Mouse (Mus musculus): Measurements from ENCODE around the gene Zfp513. TPM values are rescaled to one million over a fixed set of nuclear protein-coding genes. Genes with fewer than 3 reads are reported as not detected.

Zfp513 gene
- total and polyA plus RNA-seq, 2 experiments from 2014 or later = 10.9 to 11.8 TPM

DNA sequence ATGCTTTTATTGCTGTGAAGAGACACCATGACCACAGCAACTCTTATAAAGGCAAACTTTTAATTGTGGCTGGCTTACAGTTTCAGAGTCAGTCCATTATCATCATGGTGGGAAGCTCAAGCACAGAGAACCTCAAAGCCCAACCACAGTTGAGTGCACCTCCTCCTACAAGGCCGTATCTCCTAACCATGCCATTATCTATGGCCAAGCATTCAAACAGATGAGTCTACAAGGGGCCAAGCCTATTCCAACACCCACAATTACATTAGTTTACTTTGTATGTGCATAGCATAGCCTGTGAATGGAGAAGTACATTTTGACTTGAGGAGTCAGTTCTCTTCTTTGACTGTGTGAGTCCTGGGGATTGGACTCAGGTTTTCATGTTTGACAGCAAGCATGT lies 37.2 kb downstream of the Zfp513 start:
- no peak overlapping the region for H3K27ac ChIP-seq (ENCODE audit: low read depth, low read length)
- no peaks in the 10 kb centered on the region for H3K9me3 ChIP-seq (ENCODE audit: low read length)
- 93% methylated on average over 1 of the region's 1 CpGs for WGBS
- H3K4me2 ChIP-seq (ENCODE audit: low read depth) = no peak overlapping the region
- no peaks in the 10 kb centered on the region for H3K27me3 ChIP-seq (ENCODE audit: insufficient read depth, low read length)
- ATAC-seq = no peak
- H3K4me1 ChIP-seq (ENCODE audit: insufficient read depth) = no peaks in the 10 kb centered on the region
- TF ChIP-seq CTCF (IDR thresholded peaks at IDR 0.05; ENCODE audit: low read depth) = no peak
- H3K36me3 ChIP-seq (ENCODE audit: insufficient read depth) = peaks cover 82% of the 10 kb centered on the region
- H3K4me3 ChIP-seq (ENCODE audit: low read depth, low read length) = no peak overlapping the region
- H3K9ac ChIP-seq = no peak overlapping the region
- no peak for DNase-seq

GRCm38 (mm10) chr5:31162462-31162861 lies 39.6 kb downstream of the Zfp513 start:
- Histone ChIP-seq H3K9ac (no peak overlapping the region), H3K4me3 (ENCODE audit: low read depth, low read length) (no peak overlapping the region), H3K4me1 (ENCODE audit: insufficient read depth) (no peaks in the 10 kb centered on the region), H3K27ac (ENCODE audit: low read depth, low read length) (no peak overlapping the region), H3K36me3 (ENCODE audit: insufficient read depth) (peaks cover 78% of the 10 kb centered on the region), H3K27me3 (ENCODE audit: insufficient read depth, low read length) (no peaks in the 10 kb centered on the region), H3K9me3 (ENCODE audit: low read length) (no peaks in the 10 kb centered on the region), H3K4me2 (ENCODE audit: low read depth) (no peak overlapping the region)
- TF ChIP-seq CTCF (IDR thresholded peaks at IDR 0.05; ENCODE audit: low read depth) = no peak
- ATAC-seq (no peak), DNase-seq (no peak)

- ATAC-seq (peak; percentile 95), DNase-seq (peak; percentile 89)
- no peaks in the 10 kb centered on the region for H3K9me3 ChIP-seq (ENCODE audit: low read length)
- peaks cover 7% of the 10 kb centered on the region; the same call in 1 of the 2 replicates for H3K4me1 ChIP-seq (ENCODE audit: insufficient read depth)
- no peak for TF ChIP-seq CTCF (IDR thresholded peaks at IDR 0.05; ENCODE audit: low read depth)
- under 1% methylated on average over 19 of the region's 19 CpGs for WGBS
- peak within 1 kb of the TSS; percentile 69; the same call in 1 of the 2 replicates for H3K27ac ChIP-seq (ENCODE audit: low read depth, low read length)
- peaks cover 20% of the 10 kb centered on the region for H3K36me3 ChIP-seq (ENCODE audit: insufficient read depth)
- peak within 1 kb of the TSS; percentile 73 for H3K9ac ChIP-seq
- H3K4me3 ChIP-seq (ENCODE audit: low read depth, low read length) = peak within 1 kb of the TSS; percentile 63
- H3K27me3 ChIP-seq (ENCODE audit: insufficient read depth, low read length) = no peaks in the 10 kb centered on the region
- peak within 1 kb of the TSS; percentile 75 for H3K4me2 ChIP-seq (ENCODE audit: low read depth)
Observed at GRCm38 (mm10) chr5:31154152-31154553, 48.0 kb downstream of the Zfp513 start, which contains the start of gene Mpv17. Mpv17 (minus strand) TSS chr5:31154251.

DNA sequence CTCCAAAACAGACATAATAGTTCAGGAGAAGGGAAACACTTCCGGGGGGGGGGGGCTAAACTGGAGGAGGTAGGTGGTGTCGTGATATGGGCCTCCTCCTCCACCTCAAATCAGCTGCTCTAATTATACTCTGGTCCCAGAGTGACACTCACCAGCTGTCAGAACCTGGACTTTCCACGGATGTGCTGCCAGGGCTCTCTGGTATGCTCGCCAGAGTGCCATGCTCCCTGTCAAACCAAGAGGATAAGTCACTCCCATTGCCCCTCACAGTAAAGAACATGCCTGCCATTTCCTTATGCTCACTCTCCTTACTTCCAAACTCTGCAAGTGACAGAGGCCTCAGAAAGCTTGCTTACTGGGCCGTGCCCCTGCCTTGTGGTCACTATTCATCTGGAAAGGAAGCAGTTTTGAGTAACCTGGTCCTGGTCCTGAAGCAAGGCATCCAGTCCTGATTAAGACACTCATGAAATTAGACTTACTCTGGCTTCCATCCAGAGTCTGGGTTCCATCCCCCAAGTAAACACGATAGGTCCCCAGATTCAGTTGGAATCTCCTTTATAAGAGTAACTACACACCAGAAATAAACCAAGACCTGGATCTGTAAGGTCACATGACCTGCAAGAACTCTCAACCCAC lies 48.5 kb downstream of the Zfp513 start:
- Histone ChIP-seq H3K36me3 (ENCODE audit: insufficient read depth) (peaks cover 16% of the 10 kb centered on the region), H3K27me3 (ENCODE audit: insufficient read depth, low read length) (no peaks in the 10 kb centered on the region), H3K27ac (ENCODE audit: low read depth, low read length) (no peak overlapping the region), H3K4me1 (ENCODE audit: insufficient read depth) (peaks cover 7% of the 10 kb centered on the region; the same call in 1 of the 2 replicates), H3K9me3 (ENCODE audit: low read length) (no peaks in the 10 kb centered on the region), H3K9ac (peak overlapping the region; percentile 73), H3K4me2 (ENCODE audit: low read depth) (peak overlapping the region; percentile 75), H3K4me3 (ENCODE audit: low read depth, low read length) (peak overlapping the region; percentile 63)
- ATAC-seq (peak; percentile 9; the same call in 1 of the 2 replicates), DNase-seq (no peak)
- no peak for TF ChIP-seq CTCF (IDR thresholded peaks at IDR 0.05; ENCODE audit: low read depth)
- 38% methylated on average over 6 of the region's 6 CpGs for WGBS

- H3K27ac ChIP-seq (ENCODE audit: low read depth, low read length) = no peak overlapping the region
- DNase-seq = no peak
- 0 out of 2 replicates have a peak, but pooled peaks have one; percentile 14 for TF ChIP-seq CTCF (IDR thresholded peaks at IDR 0.05; ENCODE audit: low read depth)
- no peaks in the 10 kb centered on the region for H3K9me3 ChIP-seq (ENCODE audit: low read length)
- no peak overlapping the region for H3K4me3 ChIP-seq (ENCODE audit: low read depth, low read length)
- H3K4me2 ChIP-seq (ENCODE audit: low read depth) = no peak overlapping the region
- ATAC-seq = no peak
- WGBS = 92% methylated on average over 3 of the region's 3 CpGs
- H3K36me3 ChIP-seq (ENCODE audit: insufficient read depth) = peaks cover 3% of the 10 kb centered on the region; the same call in 1 of the 2 replicates
- H3K4me1 ChIP-seq (ENCODE audit: insufficient read depth) = peaks cover 7% of the 10 kb centered on the region; the same call in 1 of the 2 replicates
- H3K9ac ChIP-seq = no peak overlapping the region
- no peaks in the 10 kb centered on the region for H3K27me3 ChIP-seq (ENCODE audit: insufficient read depth, low read length)
Observed at GRCm38 (mm10) chr5:31151746-31152145, 50.4 kb downstream of the Zfp513 start.

DNA sequence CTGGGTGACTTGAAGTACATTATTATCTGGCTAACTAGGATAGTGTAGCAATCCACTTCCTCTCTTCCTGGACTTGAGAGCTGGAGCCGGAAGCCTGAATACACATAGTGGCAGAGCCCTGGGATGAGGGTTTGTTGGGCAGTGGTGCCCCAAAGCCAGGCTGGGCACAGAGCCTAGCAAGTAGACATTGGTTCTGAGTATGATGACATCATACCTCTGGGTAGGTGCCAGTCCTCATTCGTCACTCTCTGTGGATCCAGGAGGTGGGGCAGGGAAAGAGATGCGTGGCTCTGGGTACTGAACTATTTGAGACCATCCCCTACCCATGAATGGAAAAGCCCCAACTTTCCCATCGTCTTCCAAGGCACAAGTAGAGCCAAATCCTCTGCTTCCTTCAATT lies 52.3 kb downstream of the Zfp513 start:
- Histone ChIP-seq H3K36me3 (ENCODE audit: insufficient read depth) (0 out of 2 replicates have a peak, but pooled peaks cover 5% of the 10 kb centered on the region), H3K4me1 (ENCODE audit: insufficient read depth) (peaks cover 7% of the 10 kb centered on the region; the same call in 1 of the 2 replicates), H3K4me2 (ENCODE audit: low read depth) (no peak overlapping the region), H3K27ac (ENCODE audit: low read depth, low read length) (no peak overlapping the region), H3K27me3 (ENCODE audit: insufficient read depth, low read length) (no peaks in the 10 kb centered on the region), H3K9me3 (ENCODE audit: low read length) (no peaks in the 10 kb centered on the region), H3K4me3 (ENCODE audit: low read depth, low read length) (no peak overlapping the region), H3K9ac (no peak overlapping the region)
- DNase-seq = no peak
- WGBS = 70% methylated on average over 4 of the region's 4 CpGs
- no peak for TF ChIP-seq CTCF (IDR thresholded peaks at IDR 0.05; ENCODE audit: low read depth)
- no peak for ATAC-seq

Other genes starting within 250 kb of the Zfp513 start
- 23.7 and 42.7 TPM in 2 replicates for gene Preb, start 241.9 kb downstream of the Zfp513 start, total RNA-seq (2014; rRNA removed)
- gene Preb, start 241.9 kb downstream of the Zfp513 start, polyA plus RNA-seq (2015; fragmentation: Nextera tagmentation; extraction: Ambion mirVana) = 65.1 and 77.0 TPM in 2 replicates
- gene Tcf23, start 233.6 kb downstream of the Zfp513 start, total RNA-seq (2014; rRNA removed) = not detected in 2 replicates
- gene Tcf23, start 233.6 kb downstream of the Zfp513 start, polyA plus RNA-seq (2015; fragmentation: Nextera tagmentation; extraction: Ambion mirVana) = not detected in 2 replicates
- gene Atraid, start 154.0 kb downstream of the Zfp513 start, total RNA-seq (2014; rRNA removed) = 152 and 167 TPM in 2 replicates
- 243 and 257 TPM in 2 replicates for gene Atraid, start 154.0 kb downstream of the Zfp513 start, polyA plus RNA-seq (2015; fragmentation: Nextera tagmentation; extraction: Ambion mirVana)
- gene Slc5a6, start 153.4 kb downstream of the Zfp513 start, total RNA-seq (2014; rRNA removed) = 23.1 and 28.3 TPM in 2 replicates
- gene Slc5a6, start 153.4 kb downstream of the Zfp513 start, polyA plus RNA-seq (2015; fragmentation: Nextera tagmentation; extraction: Ambion mirVana) = 17.3 and 22.2 TPM in 2 replicates
- 28.7 and 31.1 TPM in 2 replicates for gene Cad, start 147.5 kb downstream of the Zfp513 start, total RNA-seq (2014; rRNA removed)
- 5.2 and 6.4 TPM in 2 replicates for gene Cad, start 147.5 kb downstream of the Zfp513 start, polyA plus RNA-seq (2015; fragmentation: Nextera tagmentation; extraction: Ambion mirVana)
- gene Dnajc5g, start 96.0 kb downstream of the Zfp513 start, total RNA-seq (2014; rRNA removed) = not detected in 2 replicates
- not detected in 2 replicates for gene Dnajc5g, start 96.0 kb downstream of the Zfp513 start, polyA plus RNA-seq (2015; fragmentation: Nextera tagmentation; extraction: Ambion mirVana)
- gene Slc30a3, start 94.1 kb downstream of the Zfp513 start, total RNA-seq (2014; rRNA removed) = 2.5 and 2.8 TPM in 2 replicates
- gene Slc30a3, start 94.1 kb downstream of the Zfp513 start, polyA plus RNA-seq (2015; fragmentation: Nextera tagmentation; extraction: Ambion mirVana) = 3.5 and 4.5 TPM in 2 replicates
- not detected in 2 replicates for gene Trim54, start 85.6 kb downstream of the Zfp513 start, total RNA-seq (2014; rRNA removed)
- gene Trim54, start 85.6 kb downstream of the Zfp513 start, polyA plus RNA-seq (2015; fragmentation: Nextera tagmentation; extraction: Ambion mirVana) = not detected in 2 replicates
- gene Ucn, start 63.5 kb downstream of the Zfp513 start, total RNA-seq (2014; rRNA removed) = not detected in 2 replicates
- gene Ucn, start 63.5 kb downstream of the Zfp513 start, polyA plus RNA-seq (2015; fragmentation: Nextera tagmentation; extraction: Ambion mirVana) = not detected in 2 replicates
- 40.0 and 51.5 TPM in 2 replicates for gene Mpv17, start 48.1 kb downstream of the Zfp513 start, total RNA-seq (2014; rRNA removed)
- 27.4 and 38.7 TPM in 2 replicates for gene Mpv17, start 48.1 kb downstream of the Zfp513 start, polyA plus RNA-seq (2015; fragmentation: Nextera tagmentation; extraction: Ambion mirVana)
- gene Gm29609, start 22.4 kb downstream of the Zfp513 start, total RNA-seq (2014; rRNA removed) = 6.4 and 9.3 TPM in 2 replicates
- gene Gm29609, start 22.4 kb downstream of the Zfp513 start, polyA plus RNA-seq (2015; fragmentation: Nextera tagmentation; extraction: Ambion mirVana) = 1.4 and 2.1 TPM in 2 replicates
- gene Gtf3c2, start 22.2 kb downstream of the Zfp513 start, total RNA-seq (2014; rRNA removed) = 36.8 and 49.8 TPM in 2 replicates
- 36.2 and 52.9 TPM in 2 replicates for gene Gtf3c2, start 22.2 kb downstream of the Zfp513 start, polyA plus RNA-seq (2015; fragmentation: Nextera tagmentation; extraction: Ambion mirVana)
- gene Snx17, start 9.1 kb downstream of the Zfp513 start, total RNA-seq (2014; rRNA removed) = 91.6 and 104 TPM in 2 replicates
- 96.9 and 108 TPM in 2 replicates for gene Snx17, start 9.1 kb downstream of the Zfp513 start, polyA plus RNA-seq (2015; fragmentation: Nextera tagmentation; extraction: Ambion mirVana)
- gene Eif2b4, start 8.9 kb downstream of the Zfp513 start, total RNA-seq (2014; rRNA removed) = 45.3 and 70.8 TPM in 2 replicates
- gene Eif2b4, start 8.9 kb downstream of the Zfp513 start, polyA plus RNA-seq (2015; fragmentation: Nextera tagmentation; extraction: Ambion mirVana) = 76.6 and 95.3 TPM in 2 replicates
- gene Ppm1g, start 18.4 kb upstream of the Zfp513 start, total RNA-seq (2014; rRNA removed) = 93.4 and 102 TPM in 2 replicates
- gene Ppm1g, start 18.4 kb upstream of the Zfp513 start, polyA plus RNA-seq (2015; fragmentation: Nextera tagmentation; extraction: Ambion mirVana) = 156 and 175 TPM in 2 replicates
- gene Nrbp1, start 38.6 kb upstream of the Zfp513 start, total RNA-seq (2014; rRNA removed) = 106 and 132 TPM in 2 replicates
- gene Nrbp1, start 38.6 kb upstream of the Zfp513 start, polyA plus RNA-seq (2015; fragmentation: Nextera tagmentation; extraction: Ambion mirVana) = 127 and 133 TPM in 2 replicates
- 0.62 and 0.92 TPM in 2 replicates for gene Gm9970, start 38.9 kb upstream of the Zfp513 start, total RNA-seq (2014; rRNA removed)
- gene Gm9970, start 38.9 kb upstream of the Zfp513 start, polyA plus RNA-seq (2015; fragmentation: Nextera tagmentation; extraction: Ambion mirVana) = 0.29 and 0.51 TPM in 2 replicates
- gene Krtcap3, start 49.4 kb upstream of the Zfp513 start, total RNA-seq (2014; rRNA removed) = 2.6 and 8.6 TPM in 2 replicates
- 2.2 and 2.5 TPM in 2 replicates for gene Krtcap3, start 49.4 kb upstream of the Zfp513 start, polyA plus RNA-seq (2015; fragmentation: Nextera tagmentation; extraction: Ambion mirVana)
- gene Ift172, start 88.8 kb upstream of the Zfp513 start, total RNA-seq (2014; rRNA removed) = 31.1 and 42.6 TPM in 2 replicates
- gene Ift172, start 88.8 kb upstream of the Zfp513 start, polyA plus RNA-seq (2015; fragmentation: Nextera tagmentation; extraction: Ambion mirVana) = 9.9 and 12.8 TPM in 2 replicates
- 156 and 201 TPM in 2 replicates for gene Fndc4, start 93.8 kb upstream of the Zfp513 start, total RNA-seq (2014; rRNA removed)
- gene Fndc4, start 93.8 kb upstream of the Zfp513 start, polyA plus RNA-seq (2015; fragmentation: Nextera tagmentation; extraction: Ambion mirVana) = 108 and 111 TPM in 2 replicates
- 0.05 and 1.5 TPM in 2 replicates for gene Gckr, start 95.1 kb upstream of the Zfp513 start, total RNA-seq (2014; rRNA removed)
- 0.23 and 0.54 TPM in 2 replicates for gene Gckr, start 95.1 kb upstream of the Zfp513 start, polyA plus RNA-seq (2015; fragmentation: Nextera tagmentation; extraction: Ambion mirVana)

All from forebrain, postnatal 0 days (tissue).